Mouse (Mus musculus) heart, embryonic 10.5 days (tissue): ENCODE measurements around the gene Wdfy3. TPM values are rescaled to one million over a fixed set of nuclear protein-coding genes. Genes with fewer than 3 reads are reported as not detected.

Experiments used
- DNase-seq: peaks from one replicate; pipeline ENCODE4 v3.0.0-alpha.2; 2017; ENCODE audit warnings: low spot score
- H3K27ac ChIP-seq: fragments of 300-500 bp; sonication (generic); 2 replicates; pipeline ENCODE4 v1.5.1; 2016; ENCODE audit warnings: mild to moderate bottlenecking
- H3K27me3 ChIP-seq: fragments of 300-500 bp; sonication (generic); 2 replicates; pipeline ENCODE4 v1.6.1; 2016; ENCODE audit warnings: mild to moderate bottlenecking; ENCODE audit not compliant: poor library complexity, insufficient read depth, severe bottlenecking
- H3K36me3 ChIP-seq: fragments of 300-500 bp; sonication (generic); 2 replicates; pipeline ENCODE4 v1.6.1; 2016; ENCODE audit warnings: mild to moderate bottlenecking, moderate library complexity
- H3K4me1 ChIP-seq: fragments of 300-500 bp; sonication (generic); 2 replicates; pipeline ENCODE4 v1.6.1; 2016; ENCODE audit warnings: mild to moderate bottlenecking
- H3K4me3 ChIP-seq: fragments of 300-500 bp; sonication (generic); 2 replicates; pipeline ENCODE4 v1.5.1; 2016; ENCODE audit warnings: mild to moderate bottlenecking, moderate library complexity
- H3K9me3 ChIP-seq: fragments of 300-500 bp; sonication (generic); 2 replicates; pipeline ENCODE4 v1.6.1; 2016; ENCODE audit warnings: mild to moderate bottlenecking, moderate library complexity
- WGBS: fragments of 180-500 bp; shearing (Covaris S2); methylation state at CpG from one replicate; pipeline ENCODE4 v1.1.7; 2016; 5-methylcytosine and 5-hydroxymethylcytosine counted together
- polyA plus RNA-seq: library from polyadenylated mRNA; unstranded; fragments of >200 nt; fragmentation: Nextera tagmentation; extraction: Ambion mirVana; gene quantifications from 2 replicates; pipeline ENCODE4 v1.2.1, GENCODE M21; 2016

Wdfy3 gene
- polyA plus RNA-seq, 1 experiment from 2014 or later, result 14.4 TPM

DNA sequence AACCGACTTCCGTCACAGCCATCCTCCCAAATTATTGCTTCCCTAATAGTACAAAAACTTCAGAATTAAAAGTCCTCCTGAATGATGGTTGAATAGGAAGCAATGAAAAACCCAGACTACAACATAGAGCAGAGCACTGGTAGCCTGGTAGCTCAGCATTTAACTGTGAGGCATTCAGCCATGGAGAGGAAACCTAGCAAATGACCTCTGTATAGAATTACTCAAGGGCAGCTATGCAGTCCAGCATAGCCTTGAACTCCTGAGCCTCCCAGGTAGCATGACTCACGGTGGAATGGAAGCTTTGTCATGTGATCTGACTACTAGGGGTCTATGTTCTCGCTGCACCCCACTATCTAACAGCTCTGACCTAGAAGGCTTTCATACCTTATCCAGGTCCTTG, 189.8 kb downstream of the Wdfy3 start:
- Histone ChIP-seq H3K27ac (no peak overlapping the region), H3K36me3 (peaks cover 82% of the 10 kb centered on the region), H3K4me3 (no peak overlapping the region), H3K9me3 (no peaks in the 10 kb centered on the region), H3K4me1 (0 out of 2 replicates have a peak, but pooled peaks cover 9% of the 10 kb centered on the region), H3K27me3 (no peaks in the 10 kb centered on the region)
- 90% methylated on average over 4 of the region's 4 CpGs for WGBS
- no peak for DNase-seq

DNA sequence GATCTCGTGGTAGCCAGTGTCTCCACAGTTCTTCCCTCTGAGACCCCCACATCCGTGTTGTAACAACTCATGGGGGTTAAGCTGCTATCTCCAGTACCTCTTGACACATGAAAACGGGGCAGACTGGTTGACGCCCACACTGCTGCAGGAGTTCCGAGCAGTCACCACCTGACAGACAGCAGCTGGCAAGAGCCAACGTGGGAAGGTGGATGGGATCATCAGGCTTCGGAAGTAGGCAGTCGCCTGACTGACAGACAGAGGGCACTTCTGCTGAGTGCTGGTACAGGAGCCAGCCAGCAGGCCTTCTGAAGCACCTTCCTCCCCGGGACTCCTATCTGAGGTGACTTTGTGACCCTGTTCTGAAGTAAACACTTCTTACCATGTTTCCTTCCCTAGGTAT, 191.3 kb downstream of the Wdfy3 start:
- Histone ChIP-seq H3K4me1 (0 out of 2 replicates have a peak, but pooled peaks cover 9% of the 10 kb centered on the region), H3K4me3 (no peak overlapping the region), H3K9me3 (no peaks in the 10 kb centered on the region), H3K27ac (no peak overlapping the region), H3K27me3 (no peaks in the 10 kb centered on the region), H3K36me3 (peaks cover 80% of the 10 kb centered on the region)
- 60% methylated on average over 9 of the region's 9 CpGs for WGBS
- DNase-seq, result no peak

DNA sequence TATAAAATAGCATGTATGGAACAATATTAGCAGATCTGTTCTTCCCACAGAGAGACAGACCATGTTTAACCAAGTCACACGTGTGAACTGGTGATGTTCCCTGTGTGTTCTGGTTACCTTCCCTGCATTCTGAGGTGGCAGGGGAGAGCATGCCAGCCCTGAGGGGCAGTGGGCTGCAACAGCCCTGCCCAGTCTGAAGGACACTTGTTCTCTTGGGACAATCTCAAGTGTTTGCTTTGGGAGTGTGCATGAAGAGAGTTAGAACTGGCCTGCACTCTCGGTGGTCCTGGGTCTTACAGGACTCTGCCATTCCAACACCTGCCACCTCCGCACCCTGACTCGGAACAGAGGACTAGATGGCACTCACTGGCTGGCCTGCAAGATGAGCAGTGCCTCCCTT, 193.5 kb downstream of the Wdfy3 start:
- H3K4me3 ChIP-seq, result no peak overlapping the region
- H3K4me1 ChIP-seq, result 0 out of 2 replicates have a peak, but pooled peaks cover 4% of the 10 kb centered on the region
- no peaks in the 10 kb centered on the region for H3K9me3 ChIP-seq
- DNase-seq, result no peak
- H3K27me3 ChIP-seq, result no peaks in the 10 kb centered on the region
- 85% methylated on average over 4 of the region's 4 CpGs for WGBS
- H3K27ac ChIP-seq, result no peak overlapping the region
- H3K36me3 ChIP-seq, result peaks cover 80% of the 10 kb centered on the region

DNA sequence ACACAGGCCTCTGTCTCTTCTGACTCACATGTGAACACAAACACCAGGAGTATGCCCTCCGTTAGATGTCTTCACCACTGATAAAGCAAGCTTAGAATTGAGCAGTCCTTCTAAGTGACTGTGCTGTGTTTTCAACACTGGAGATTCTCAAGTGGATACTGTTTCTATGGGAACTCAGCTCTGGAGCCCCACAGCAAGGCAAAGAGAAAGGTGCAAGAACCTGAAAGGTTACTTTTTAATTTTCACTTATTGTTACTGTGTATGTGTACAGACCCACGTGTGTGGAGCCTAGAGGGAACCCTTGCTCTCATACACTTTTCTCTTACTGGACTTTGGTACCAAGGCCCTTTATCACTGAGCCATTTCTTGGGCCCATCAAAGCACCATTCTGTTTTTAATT, 203.0 kb downstream of the Wdfy3 start:
- Histone ChIP-seq H3K4me1 (no peaks in the 10 kb centered on the region), H3K36me3 (peaks cover 90% of the 10 kb centered on the region), H3K27me3 (no peaks in the 10 kb centered on the region), H3K27ac (no peak overlapping the region), H3K9me3 (no peaks in the 10 kb centered on the region), H3K4me3 (no peak overlapping the region)
- no peak for DNase-seq
- WGBS, result 75% methylated on average over 2 of the region's 2 CpGs

DNA sequence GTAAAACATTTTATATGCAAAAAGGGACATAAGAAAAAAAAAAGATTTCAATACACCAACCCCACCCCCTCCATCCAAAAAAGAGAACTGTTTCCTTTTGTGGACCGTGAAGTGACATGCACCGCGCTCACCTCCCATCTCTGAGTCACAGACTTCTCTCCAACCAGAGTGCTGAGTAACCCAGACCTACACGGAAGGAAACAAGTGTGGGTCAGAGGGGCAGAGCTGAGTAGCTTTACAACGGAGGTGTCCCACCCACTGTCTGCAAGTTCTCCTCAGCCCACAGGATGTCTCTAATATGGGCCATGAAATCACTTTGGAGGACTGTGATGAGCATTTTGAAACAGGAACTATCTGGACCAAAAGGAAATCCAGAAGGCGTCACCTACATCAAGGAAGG, 205.8 kb downstream of the Wdfy3 start:
- Histone ChIP-seq H3K36me3 (peaks cover 86% of the 10 kb centered on the region), H3K27ac (no peak overlapping the region), H3K27me3 (no peaks in the 10 kb centered on the region), H3K9me3 (no peaks in the 10 kb centered on the region), H3K4me3 (no peak overlapping the region), H3K4me1 (no peaks in the 10 kb centered on the region)
- 91% methylated on average over 6 of the region's 6 CpGs for WGBS
- no peak for DNase-seq

DNA sequence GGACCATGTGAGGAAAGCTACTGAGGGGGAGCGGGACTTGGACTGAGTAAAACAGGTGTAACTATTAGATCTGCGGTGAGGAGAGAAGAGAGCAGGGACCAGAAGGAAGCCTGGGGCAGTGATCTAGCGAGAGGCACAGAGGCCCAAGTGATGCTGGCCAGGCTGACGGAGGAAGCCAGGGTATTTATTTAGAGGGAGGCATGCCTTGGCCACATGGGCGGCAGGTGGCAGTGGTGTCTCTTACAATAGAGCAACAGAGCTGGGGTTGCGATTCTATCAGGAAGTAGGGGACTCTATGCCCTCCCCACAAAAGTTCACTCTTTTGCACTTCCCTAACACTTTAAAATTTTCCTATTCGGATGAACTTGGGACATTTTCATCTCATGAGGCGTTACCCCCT, 207.1 kb downstream of the Wdfy3 start:
- Histone ChIP-seq H3K36me3 (peaks cover 86% of the 10 kb centered on the region), H3K9me3 (no peaks in the 10 kb centered on the region), H3K27ac (no peak overlapping the region), H3K4me1 (no peaks in the 10 kb centered on the region), H3K27me3 (no peaks in the 10 kb centered on the region), H3K4me3 (no peak overlapping the region)
- DNase-seq, result no peak
- 89% methylated on average over 8 of the region's 8 CpGs for WGBS

DNA sequence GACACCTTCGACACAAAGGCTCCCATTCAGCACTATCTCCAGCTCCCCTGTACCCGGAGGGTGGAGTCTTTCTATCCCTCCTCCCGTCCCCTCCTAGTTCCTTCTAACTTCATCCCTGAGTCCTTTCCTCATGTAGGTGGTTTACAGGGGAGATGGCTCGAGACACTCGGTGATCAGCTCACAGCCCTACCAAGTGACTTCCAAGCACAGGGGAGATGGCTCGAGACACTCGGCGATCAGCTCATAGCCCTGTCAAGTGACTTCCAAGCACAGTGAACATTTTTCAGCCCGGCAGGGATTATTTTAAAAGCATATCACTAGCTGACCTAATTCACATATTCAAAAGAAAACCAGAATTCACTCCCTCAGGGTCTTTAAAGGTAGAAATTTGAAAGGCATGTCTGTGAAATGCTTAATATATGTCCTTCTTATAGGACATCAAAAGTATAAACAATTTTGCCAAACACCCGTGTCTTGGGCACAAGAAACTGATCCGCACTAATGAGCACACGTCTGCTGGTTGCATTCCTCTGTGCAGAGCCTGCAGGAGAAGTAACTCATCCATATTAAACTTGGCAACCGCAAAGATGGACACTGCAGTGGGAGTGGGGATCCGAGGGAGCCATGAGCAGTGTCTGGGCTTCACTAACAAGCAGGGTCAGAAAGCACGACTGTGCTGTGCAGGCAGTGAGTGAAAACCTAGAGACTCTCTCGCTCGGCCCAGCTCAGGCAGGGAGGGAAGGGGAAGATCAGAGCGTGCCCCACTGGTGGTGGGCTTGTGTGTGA, 207.7 kb downstream of the Wdfy3 start:
- Histone ChIP-seq H3K36me3 (peaks cover 87% of the 10 kb centered on the region), H3K4me1 (no peaks in the 10 kb centered on the region), H3K27ac (no peak overlapping the region), H3K9me3 (no peaks in the 10 kb centered on the region), H3K4me3 (no peak overlapping the region), H3K27me3 (no peaks in the 10 kb centered on the region)
- 88% methylated on average over 18 of the region's 18 CpGs for WGBS
- DNase-seq, result no peak

DNA sequence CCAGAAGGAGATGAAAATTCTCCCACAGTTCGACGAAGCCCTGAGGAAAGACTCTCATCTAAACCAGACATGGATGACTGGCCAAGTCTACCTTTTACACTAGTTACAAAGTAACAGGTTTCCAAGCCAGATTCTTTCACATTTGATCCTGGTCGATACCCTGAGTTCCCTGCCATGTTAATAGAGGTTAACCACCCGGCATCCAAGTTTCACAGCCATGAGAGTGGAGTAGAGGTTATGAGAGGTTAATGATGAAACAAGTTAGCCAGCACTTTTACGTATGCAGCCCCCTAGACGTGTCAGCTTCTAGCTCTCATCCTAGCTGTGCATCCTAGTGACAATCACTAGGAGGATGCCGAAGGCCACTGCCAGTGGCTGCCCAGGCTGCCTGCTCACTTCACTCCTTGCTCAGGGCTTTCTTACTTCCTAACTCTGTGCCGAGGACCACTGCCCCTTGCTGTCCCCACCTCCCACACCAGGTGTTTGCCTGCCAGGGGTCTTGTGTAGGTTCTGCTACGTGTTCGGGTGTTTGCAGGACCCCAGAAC, 210.8 kb downstream of the Wdfy3 start:
- no peaks in the 10 kb centered on the region for H3K4me1 ChIP-seq
- 93% methylated on average over 10 of the region's 10 CpGs for WGBS
- H3K9me3 ChIP-seq, result no peaks in the 10 kb centered on the region
- DNase-seq, result no peak
- H3K27ac ChIP-seq, result no peak overlapping the region
- H3K36me3 ChIP-seq, result peaks cover 88% of the 10 kb centered on the region
- H3K27me3 ChIP-seq, result no peaks in the 10 kb centered on the region
- no peak overlapping the region for H3K4me3 ChIP-seq

DNA sequence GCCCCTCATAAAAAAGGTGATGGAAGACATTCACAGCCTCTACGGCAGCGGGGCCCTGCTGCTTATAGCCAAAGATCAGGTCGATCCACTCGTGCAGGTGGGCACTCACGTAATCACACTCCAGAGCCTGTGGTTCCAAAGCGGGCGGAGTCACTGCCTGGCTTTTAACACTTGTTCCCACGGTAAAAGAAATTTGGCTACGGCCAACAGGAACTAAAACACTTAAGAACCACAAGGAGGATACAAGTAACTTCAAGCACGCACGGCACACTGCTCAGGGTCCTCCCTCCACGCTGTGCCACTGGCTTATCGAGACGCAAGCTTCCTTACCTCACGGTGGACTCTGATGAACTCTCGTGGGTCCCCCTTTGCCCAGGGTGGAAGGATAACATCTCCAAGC, 214.2 kb downstream of the Wdfy3 start:
- H3K4me3 ChIP-seq, result no peak overlapping the region
- H3K27ac ChIP-seq, result no peak overlapping the region
- DNase-seq, result no peak
- H3K36me3 ChIP-seq, result peaks cover 88% of the 10 kb centered on the region
- H3K9me3 ChIP-seq, result no peaks in the 10 kb centered on the region
- H3K27me3 ChIP-seq, result no peaks in the 10 kb centered on the region
- no peaks in the 10 kb centered on the region for H3K4me1 ChIP-seq
- 93% methylated on average over 16 of the region's 16 CpGs for WGBS

DNA sequence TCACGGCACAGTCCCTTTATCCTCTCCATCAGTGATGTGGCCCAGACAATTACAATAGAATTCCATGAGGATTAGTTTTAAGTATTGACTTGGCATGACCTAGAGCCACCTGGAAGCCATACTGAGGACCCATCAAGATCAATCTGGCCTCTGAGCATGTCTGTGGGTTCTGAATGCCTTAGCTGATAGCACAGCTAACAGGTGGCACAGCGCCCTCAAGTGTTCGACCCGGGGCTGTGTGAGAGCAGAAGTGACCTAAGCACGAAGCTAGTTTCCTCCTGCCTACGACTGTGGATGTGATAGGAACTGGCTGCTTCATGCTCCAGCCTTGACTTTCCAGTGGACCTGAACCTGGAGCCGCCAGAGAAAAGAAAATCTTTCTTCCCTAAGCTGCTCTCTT, 215.1 kb downstream of the Wdfy3 start:
- Histone ChIP-seq H3K4me3 (no peak overlapping the region), H3K4me1 (no peaks in the 10 kb centered on the region), H3K27me3 (no peaks in the 10 kb centered on the region), H3K27ac (no peak overlapping the region), H3K9me3 (no peaks in the 10 kb centered on the region), H3K36me3 (peaks cover 92% of the 10 kb centered on the region)
- 80% methylated on average over 7 of the region's 7 CpGs for WGBS
- no peak for DNase-seq

DNA sequence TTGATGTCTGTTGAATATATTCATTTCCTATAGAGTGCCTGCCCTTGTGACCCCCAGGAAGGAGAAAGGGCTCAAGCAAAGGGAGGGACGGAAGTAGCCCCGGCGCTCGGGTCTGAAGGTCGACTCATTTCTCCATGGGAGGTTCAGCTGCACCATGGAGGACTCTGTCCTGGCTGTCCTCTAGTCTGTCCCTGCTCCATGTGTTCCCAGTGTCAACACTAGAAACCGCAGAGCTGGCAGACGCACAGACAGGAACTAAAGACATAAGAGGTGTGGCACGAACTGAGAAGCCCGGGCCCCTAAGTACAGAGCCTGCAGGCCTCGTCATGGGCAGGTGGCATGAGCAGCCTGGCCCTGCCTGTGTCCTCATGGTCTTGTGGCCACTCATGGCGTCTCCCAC, 215.6 kb downstream of the Wdfy3 start:
- H3K36me3 ChIP-seq, result peaks cover 92% of the 10 kb centered on the region
- H3K9me3 ChIP-seq, result no peaks in the 10 kb centered on the region
- 94% methylated on average over 11 of the region's 11 CpGs for WGBS
- no peak for DNase-seq
- no peak overlapping the region for H3K4me3 ChIP-seq
- H3K27me3 ChIP-seq, result no peaks in the 10 kb centered on the region
- no peak overlapping the region for H3K27ac ChIP-seq
- H3K4me1 ChIP-seq, result no peaks in the 10 kb centered on the region

DNA sequence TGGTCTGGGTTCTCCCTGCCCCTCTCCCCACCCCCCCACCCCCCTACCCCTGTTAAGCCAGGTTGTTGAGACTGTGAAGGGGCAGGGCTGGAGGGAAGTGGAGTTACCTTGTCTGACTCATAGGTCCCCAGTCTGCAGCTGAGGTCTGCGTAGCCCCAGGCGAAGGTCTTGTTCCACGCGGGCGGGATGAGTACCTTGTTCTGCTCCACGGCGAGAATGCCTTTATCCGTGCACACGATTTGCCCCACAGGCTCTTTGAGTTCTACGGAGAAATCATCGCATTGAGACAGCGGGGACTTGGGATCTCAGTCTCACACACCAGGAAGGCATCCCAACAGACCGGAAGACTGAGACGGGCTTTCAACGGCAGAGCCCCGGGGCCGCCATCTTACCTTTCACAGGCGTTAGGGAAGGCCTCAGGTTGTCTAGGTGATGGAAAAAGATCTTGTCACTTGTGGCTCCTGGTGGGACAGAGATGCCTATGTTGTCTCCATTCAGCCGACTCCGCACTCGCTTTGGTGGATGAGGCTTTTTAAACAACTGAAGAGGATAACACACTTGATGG, 217.5 kb downstream of the Wdfy3 start:
- H3K36me3 ChIP-seq, result peaks cover 92% of the 10 kb centered on the region
- DNase-seq, result no peak

DNA sequence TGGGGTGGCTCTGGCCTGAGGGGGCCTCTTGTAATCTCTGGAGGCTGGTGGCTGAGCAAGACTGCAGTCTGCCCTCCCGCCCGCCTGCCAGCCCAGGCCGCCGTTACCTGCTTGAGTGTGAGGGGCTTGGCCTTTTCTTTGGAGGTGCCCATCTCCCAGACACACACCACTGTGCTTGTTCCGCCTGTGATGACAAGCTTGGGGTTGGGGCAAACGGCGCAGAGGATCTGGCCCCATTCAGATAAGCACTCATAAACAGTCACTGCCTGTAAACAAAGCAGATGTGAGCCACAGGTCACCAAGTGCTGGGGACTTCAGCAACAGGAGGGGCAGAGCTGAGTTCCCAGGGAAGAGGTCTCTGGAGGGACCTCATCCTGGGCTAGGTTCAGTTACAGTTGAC, 218.6 kb downstream of the Wdfy3 start:
- WGBS, result 88% methylated on average over 7 of the region's 7 CpGs
- H3K36me3 ChIP-seq, result peaks cover 99% of the 10 kb centered on the region
- H3K4me1 ChIP-seq, result no peaks in the 10 kb centered on the region
- H3K27ac ChIP-seq, result no peak overlapping the region
- no peaks in the 10 kb centered on the region for H3K27me3 ChIP-seq
- no peaks in the 10 kb centered on the region for H3K9me3 ChIP-seq
- no peak overlapping the region for H3K4me3 ChIP-seq
- no peak for DNase-seq

More for the DNA sequence above, 217.5 kb downstream of the Wdfy3 start:
- no peak overlapping the region for H3K4me3 ChIP-seq
- H3K27me3 ChIP-seq, result no peaks in the 10 kb centered on the region
- no peaks in the 10 kb centered on the region for H3K9me3 ChIP-seq
- H3K4me1 ChIP-seq, result no peaks in the 10 kb centered on the region
- no peak overlapping the region for H3K27ac ChIP-seq
- WGBS, result 94% methylated on average over 21 of the region's 21 CpGs
